Mouse (Mus musculus): ENCODE measurements around the gene Gpbp1l1.

Gpbp1l1 gene

DNA sequence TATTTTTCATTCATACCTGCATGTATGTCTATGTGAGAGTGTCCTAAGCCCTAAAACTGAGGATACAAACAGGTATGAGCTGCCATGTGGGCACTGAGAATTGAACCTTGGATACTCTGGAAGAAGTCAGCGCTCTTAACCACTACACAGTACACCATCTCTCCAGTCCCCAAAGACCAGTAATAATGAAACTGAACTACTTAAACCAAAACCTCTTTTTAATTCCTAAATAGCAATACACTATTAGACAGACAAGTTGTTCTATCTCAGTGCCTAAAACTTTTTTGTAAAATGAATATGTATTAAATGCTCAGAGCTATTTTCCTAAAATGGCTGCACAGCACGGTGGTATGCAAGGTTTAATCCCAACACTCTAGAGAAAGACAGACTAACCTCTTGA lies 57.8 kb downstream of the Gpbp1l1 start:
- H3K27me3 ChIP-seq (ENCODE audit: control insufficient read depth, insufficient read depth, low read length, poor library complexity, severe bottlenecking): no peaks in the 10 kb centered on the region
- DNase-seq (ENCODE audit: low read depth, low spot score): no peak
- H3K36me3 ChIP-seq (ENCODE audit: control insufficient read depth, insufficient read depth, low read length, poor library complexity, severe bottlenecking): peaks cover 15% of the 10 kb centered on the region; the same call in 1 of the 2 replicates

DNA sequence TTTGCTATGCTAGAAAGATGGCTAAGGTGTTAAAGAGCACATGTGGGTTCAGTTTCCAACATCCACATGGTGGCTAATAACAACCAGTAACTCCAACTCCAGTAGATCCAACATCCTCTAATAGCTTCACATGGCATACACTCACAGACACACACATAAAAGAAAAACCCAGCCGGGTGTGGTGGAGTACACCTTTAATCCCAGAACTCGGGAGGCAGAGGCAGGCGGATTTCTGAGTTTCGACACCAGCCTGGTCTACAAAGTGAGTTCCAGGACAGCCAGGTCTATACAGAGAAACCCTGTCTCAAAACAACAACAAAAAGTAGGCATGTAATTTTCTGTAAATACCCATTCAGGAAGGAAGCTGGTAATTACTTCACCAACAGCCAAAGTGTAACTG lies 67.4 kb downstream of the Gpbp1l1 start:
- H3K27me3 ChIP-seq (ENCODE audit: control insufficient read depth, insufficient read depth, low read length, poor library complexity, severe bottlenecking): no peaks in the 10 kb centered on the region; the same call in 1 of the 2 replicates
- no peak for DNase-seq (ENCODE audit: low read depth, low spot score)
- no peaks in the 10 kb centered on the region for H3K36me3 ChIP-seq (ENCODE audit: control insufficient read depth, insufficient read depth, low read length, poor library complexity, severe bottlenecking)

- H3K36me3 ChIP-seq (ENCODE audit: control insufficient read depth, insufficient read depth, low read length, poor library complexity, severe bottlenecking): no peaks in the 10 kb centered on the region
- DNase-seq (ENCODE audit: low read depth, low spot score): peak; percentile 91
- H3K27me3 ChIP-seq (ENCODE audit: control insufficient read depth, insufficient read depth, low read length, poor library complexity, severe bottlenecking): no peaks in the 10 kb centered on the region
Measured at GRCm38 (mm10) chr4:116626658-116627358, 69.3 kb downstream of the Gpbp1l1 start.

DNA sequence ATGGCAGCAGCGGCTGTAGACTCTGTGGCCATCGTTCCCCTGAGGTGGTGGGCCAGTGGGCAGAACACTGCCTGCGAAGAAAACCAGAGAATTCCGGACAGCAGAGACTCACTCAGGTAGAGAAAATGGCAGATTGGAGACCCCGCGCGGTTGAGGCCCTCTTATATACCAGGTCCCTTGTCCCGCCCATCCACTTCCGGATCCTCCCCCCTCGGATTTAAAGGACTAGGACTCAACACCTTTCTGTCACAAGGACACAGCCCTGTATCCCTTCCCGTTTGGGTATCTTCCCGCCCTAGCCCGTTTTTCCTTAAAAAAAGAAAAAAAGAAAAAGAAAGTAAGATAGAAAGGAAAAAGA lies 69.9 kb downstream of the Gpbp1l1 start:
- Histone ChIP-seq H3K36me3 (ENCODE audit: control insufficient read depth, insufficient read depth, low read length, poor library complexity, severe bottlenecking) (no peaks in the 10 kb centered on the region), H3K27me3 (ENCODE audit: control insufficient read depth, insufficient read depth, low read length, poor library complexity, severe bottlenecking) (no peaks in the 10 kb centered on the region)
- peak; percentile 94 for DNase-seq (ENCODE audit: low read depth, low spot score)

DNA sequence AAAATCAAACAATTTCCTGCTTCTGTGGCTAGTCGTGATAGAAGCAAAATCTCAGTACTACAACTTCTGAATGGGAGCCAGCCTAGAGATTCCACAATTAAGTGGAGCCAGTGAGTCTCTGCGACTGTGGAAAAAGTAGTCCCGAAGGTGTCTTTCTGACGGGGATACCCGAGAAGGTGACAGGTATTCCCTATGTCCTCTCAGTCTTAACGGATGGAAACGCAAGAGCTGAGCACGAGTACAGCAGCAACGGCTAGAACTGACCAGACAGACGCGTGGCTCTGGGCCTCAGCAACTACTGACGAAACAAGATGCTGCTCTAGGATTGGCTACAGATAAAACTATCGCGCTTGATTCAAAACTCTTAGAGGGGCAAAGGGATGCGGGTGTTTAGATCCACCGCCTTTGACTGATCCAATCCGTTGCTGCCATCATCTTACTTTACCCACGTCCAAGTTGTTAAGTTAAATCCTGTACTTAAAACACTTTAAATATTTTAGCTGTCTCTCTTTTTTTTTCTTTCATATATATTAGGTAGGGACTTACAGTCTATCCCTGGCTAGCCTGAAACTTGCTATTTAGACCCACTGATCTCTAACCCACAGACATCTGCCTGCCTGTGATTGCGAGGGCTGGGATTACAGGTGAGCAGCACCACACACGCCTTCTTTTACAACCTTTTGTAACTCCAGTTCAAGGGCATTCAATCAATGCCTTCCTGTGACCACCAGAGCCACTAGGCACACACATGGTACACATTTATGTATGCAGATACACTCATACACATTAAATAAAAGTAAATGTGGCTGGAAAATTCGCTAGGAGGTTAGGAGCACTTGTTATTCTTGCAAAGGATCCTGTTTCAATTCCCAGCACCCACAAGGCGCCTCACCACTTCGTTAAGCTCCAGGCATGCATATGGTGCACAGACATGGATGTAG lies 70.5 kb downstream of the Gpbp1l1 start, which contains the start of gene Nasp:
Gene Nasp (minus strand): TSS at position 220 of the 941 bp plus-strand sequence.
- peak; percentile 93 for DNase-seq (ENCODE audit: low read depth, low spot score)
- Histone ChIP-seq H3K36me3 (ENCODE audit: control insufficient read depth, insufficient read depth, low read length, poor library complexity, severe bottlenecking) (no peaks in the 10 kb centered on the region), H3K27me3 (ENCODE audit: control insufficient read depth, insufficient read depth, low read length, poor library complexity, severe bottlenecking) (no peaks in the 10 kb centered on the region)

DNA sequence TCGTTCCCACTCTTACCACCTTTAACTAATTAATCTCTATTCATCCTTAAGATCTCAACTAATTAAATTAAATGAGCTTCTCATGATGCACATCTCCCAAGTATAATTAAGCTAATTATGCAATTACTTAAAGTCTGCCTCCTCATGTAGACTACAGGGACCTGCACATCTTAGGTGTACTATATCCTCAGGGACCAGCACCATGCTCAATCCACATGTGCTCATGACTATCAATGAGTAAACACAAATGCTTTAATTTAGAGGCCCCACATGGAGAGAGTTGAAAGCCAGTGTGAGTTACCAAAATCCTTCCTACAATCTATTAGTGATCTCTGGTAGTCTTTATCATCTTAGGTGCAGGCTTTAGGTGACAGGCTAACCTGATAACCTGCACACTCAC lies 77.7 kb downstream of the Gpbp1l1 start:
- no peak for DNase-seq (ENCODE audit: low read depth, low spot score)
- Histone ChIP-seq H3K36me3 (ENCODE audit: control insufficient read depth, insufficient read depth, low read length, poor library complexity, severe bottlenecking) (peaks cover 8% of the 10 kb centered on the region), H3K27me3 (ENCODE audit: control insufficient read depth, insufficient read depth, low read length, poor library complexity, severe bottlenecking) (no peaks in the 10 kb centered on the region)

DNA sequence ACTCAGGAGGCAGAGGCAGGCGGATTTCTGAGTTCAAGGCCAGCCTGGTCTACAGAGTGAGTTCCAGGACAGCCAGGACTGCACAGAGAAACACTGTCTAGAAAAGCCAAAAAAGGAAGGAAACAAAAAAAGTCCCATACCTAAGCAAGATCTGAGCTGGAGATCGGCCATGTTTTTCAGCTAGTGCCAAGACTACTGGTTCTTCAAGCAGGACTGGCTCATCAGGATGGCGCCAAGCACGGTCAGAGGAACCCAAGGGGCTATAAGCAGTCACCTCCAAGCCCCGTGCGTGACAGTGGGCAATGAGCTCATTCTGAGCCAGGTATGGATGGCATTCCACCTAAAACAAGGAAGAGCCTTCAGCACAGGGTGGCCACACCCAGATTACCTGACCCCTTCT lies 81.4 kb downstream of the Gpbp1l1 start:
- no peaks in the 10 kb centered on the region for H3K27me3 ChIP-seq (ENCODE audit: control insufficient read depth, insufficient read depth, low read length, poor library complexity, severe bottlenecking)
- peaks cover 13% of the 10 kb centered on the region for H3K36me3 ChIP-seq (ENCODE audit: control insufficient read depth, insufficient read depth, low read length, poor library complexity, severe bottlenecking)
- DNase-seq (ENCODE audit: low read depth, low spot score): no peak

GRCm38 (mm10) chr4:116642071-116642470 lies 84.6 kb downstream of the Gpbp1l1 start:
- H3K27me3 ChIP-seq (ENCODE audit: control insufficient read depth, insufficient read depth, low read length, poor library complexity, severe bottlenecking): no peaks in the 10 kb centered on the region
- no peak for DNase-seq (ENCODE audit: low read depth, low spot score)

More at GRCm38 (mm10) chr4:116642071-116642470, 84.6 kb downstream of the Gpbp1l1 start:
- H3K36me3 ChIP-seq (ENCODE audit: control insufficient read depth, insufficient read depth, low read length, poor library complexity, severe bottlenecking): peaks cover 11% of the 10 kb centered on the region
